Mouse (Mus musculus): ENCODE measurements at regions not wholly inside any gene's neighbourhood (a gene's known extent, or its start where the extent isn't known, plus 50 kb on each side); places are given as distances from the start of the nearest gene placed in this dataset.

GRCm38 (mm10) chr13:90226212-90226611 lies 136.8 kb upstream of the Xrcc4 start:
- Histone ChIP-seq H3K4me3 (ENCODE audit: low read depth, low read length) (no peak overlapping the region), H3K9me3 (replicated peaks; ENCODE audit: control insufficient read depth, insufficient read depth, low read length, poor library complexity, severe bottlenecking) (peaks cover 13% of the 10 kb centered on the region), H3K27ac (ENCODE audit: insufficient read depth, low read length) (no peak overlapping the region), H3K4me1 (ENCODE audit: control insufficient read depth, insufficient read depth, low read length) (no peaks in the 10 kb centered on the region), H3K9ac (ENCODE audit: low read depth, poor library complexity, severe bottlenecking) (no peak overlapping the region), H3K27me3 (ENCODE audit: control insufficient read depth, insufficient read depth, low read length, poor library complexity, severe bottlenecking) (no peaks in the 10 kb centered on the region), H3K36me3 (ENCODE audit: control insufficient read depth, insufficient read depth, low read length, poor library complexity, severe bottlenecking) (no peaks in the 10 kb centered on the region)
- no peak for TF ChIP-seq POLR2A (IDR thresholded peaks at IDR 0.05; ENCODE audit: insufficient read depth, low read length)
- no peak for TF ChIP-seq CTCF (IDR thresholded peaks at IDR 0.05; ENCODE audit: low read depth, low read length)
- no peak for TF ChIP-seq EP300 (IDR thresholded peaks at IDR 0.05; ENCODE audit: insufficient read depth, low read depth, low read length)

- Histone ChIP-seq H3K36me3 (ENCODE audit: control insufficient read depth, insufficient read depth, low read length, poor library complexity, severe bottlenecking) (no peaks in the 10 kb centered on the region), H3K9ac (ENCODE audit: low read depth, poor library complexity, severe bottlenecking) (no peak overlapping the region), H3K9me3 (replicated peaks; ENCODE audit: control insufficient read depth, insufficient read depth, low read length, poor library complexity, severe bottlenecking) (no peaks in the 10 kb centered on the region), H3K27me3 (ENCODE audit: control insufficient read depth, insufficient read depth, low read length, poor library complexity, severe bottlenecking) (no peaks in the 10 kb centered on the region), H3K27ac (ENCODE audit: insufficient read depth, low read length) (no peak overlapping the region), H3K4me1 (ENCODE audit: control insufficient read depth, insufficient read depth, low read length) (no peaks in the 10 kb centered on the region), H3K4me3 (ENCODE audit: low read depth, low read length) (no peak overlapping the region)
- TF ChIP-seq EP300 (IDR thresholded peaks at IDR 0.05; ENCODE audit: insufficient read depth, low read depth, low read length) (no peak), CTCF (IDR thresholded peaks at IDR 0.05; ENCODE audit: low read depth, low read length) (no peak), POLR2A (IDR thresholded peaks at IDR 0.05; ENCODE audit: insufficient read depth, low read length) (no peak)
These were observed 123.0 kb upstream of the Xrcc4 start for GRCm38 (mm10) chr13:90212390-90212789.

- no peak for TF ChIP-seq CTCF (IDR thresholded peaks at IDR 0.05; ENCODE audit: low read depth, low read length)
- TF ChIP-seq POLR2A (IDR thresholded peaks at IDR 0.05; ENCODE audit: insufficient read depth, low read length) = no peak
- TF ChIP-seq EP300 (IDR thresholded peaks at IDR 0.05; ENCODE audit: insufficient read depth, low read depth, low read length) = no peak
- Histone ChIP-seq H3K9me3 (replicated peaks; ENCODE audit: control insufficient read depth, insufficient read depth, low read length, poor library complexity, severe bottlenecking) (no peaks in the 10 kb centered on the region), H3K36me3 (ENCODE audit: control insufficient read depth, insufficient read depth, low read length, poor library complexity, severe bottlenecking) (no peaks in the 10 kb centered on the region), H3K27ac (ENCODE audit: insufficient read depth, low read length) (no peak overlapping the region), H3K4me3 (ENCODE audit: low read depth, low read length) (no peak overlapping the region), H3K27me3 (ENCODE audit: control insufficient read depth, insufficient read depth, low read length, poor library complexity, severe bottlenecking) (no peaks in the 10 kb centered on the region), H3K9ac (ENCODE audit: low read depth, poor library complexity, severe bottlenecking) (no peak overlapping the region), H3K4me1 (ENCODE audit: control insufficient read depth, insufficient read depth, low read length) (no peaks in the 10 kb centered on the region)
These were observed 118.5 kb upstream of the Xrcc4 start for GRCm38 (mm10) chr13:90207875-90208274.
